Mouse (Mus musculus): ENCODE measurements at regions not wholly inside any gene's neighbourhood (a gene's known extent, or its start where the extent isn't known, plus 50 kb on each side); places are given as distances from the start of the nearest gene placed in this dataset.

DNA sequence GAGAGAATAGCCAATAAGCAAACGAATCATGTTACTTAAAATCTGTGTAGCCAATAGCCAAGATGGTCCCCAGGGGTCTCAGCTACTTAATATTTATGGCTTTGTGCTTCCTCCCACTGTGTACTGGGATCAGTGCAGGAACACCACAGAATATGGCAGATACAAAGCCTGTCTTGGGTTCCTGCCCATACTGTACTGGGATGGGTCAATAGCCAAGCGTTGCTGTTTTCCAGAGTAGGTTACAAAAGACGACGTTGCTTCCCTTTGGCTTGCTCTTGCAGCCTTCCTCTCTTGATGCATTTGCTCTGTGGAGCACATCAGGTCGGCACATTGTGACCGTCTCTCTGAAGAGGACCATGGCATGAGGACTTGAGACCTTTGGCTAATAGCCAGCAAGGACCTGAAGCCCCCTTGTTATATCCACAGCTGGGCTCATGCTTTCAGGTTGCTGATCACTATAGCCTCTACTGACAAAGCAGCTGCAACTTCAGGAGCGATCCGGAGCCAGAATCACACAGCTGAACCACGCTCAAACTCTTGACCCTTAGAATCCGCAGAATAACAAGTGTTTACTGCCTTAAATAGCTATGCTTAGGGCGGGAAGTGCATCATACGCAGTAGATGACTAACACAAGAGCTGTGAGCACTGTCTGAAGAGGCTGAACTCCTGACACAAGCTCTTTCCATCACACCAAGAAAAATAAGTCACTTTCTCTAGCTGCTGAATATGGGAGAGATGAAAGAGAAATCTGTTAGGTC, 250.2 kb upstream of the Daam1 start:
- in situ Hi-C loops (cut with MboI; ENCODE audit: low pct_unique_long_range_greater_than_20kb in 1 of 2, low sequenced_read_pairs in 2 of 2, unreplicated experiment in 1 of 2): no loop called here

DNA sequence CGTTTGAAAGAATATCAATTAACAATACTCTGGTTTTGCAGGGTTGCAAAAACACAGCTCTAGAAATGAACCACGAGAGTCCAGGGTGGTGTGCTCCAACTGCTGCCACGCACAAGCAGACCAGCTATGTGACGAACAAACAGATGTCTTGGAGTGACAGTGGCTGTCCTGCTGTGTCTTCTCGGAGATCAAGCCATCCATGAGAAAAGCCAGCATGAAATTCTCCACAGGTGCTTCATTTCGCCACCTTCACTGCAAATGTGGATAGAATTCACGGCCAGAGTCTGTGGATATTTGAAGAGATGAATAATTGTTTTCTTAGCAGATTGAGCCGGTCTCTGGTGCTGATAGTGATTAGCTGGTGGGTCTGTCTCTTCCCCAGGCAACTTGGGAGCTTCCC, 246.3 kb upstream of the Daam1 start:
- in situ Hi-C loops (cut with MboI; ENCODE audit: low pct_unique_long_range_greater_than_20kb in 1 of 2, low sequenced_read_pairs in 2 of 2, unreplicated experiment in 1 of 2): no loop called here

DNA sequence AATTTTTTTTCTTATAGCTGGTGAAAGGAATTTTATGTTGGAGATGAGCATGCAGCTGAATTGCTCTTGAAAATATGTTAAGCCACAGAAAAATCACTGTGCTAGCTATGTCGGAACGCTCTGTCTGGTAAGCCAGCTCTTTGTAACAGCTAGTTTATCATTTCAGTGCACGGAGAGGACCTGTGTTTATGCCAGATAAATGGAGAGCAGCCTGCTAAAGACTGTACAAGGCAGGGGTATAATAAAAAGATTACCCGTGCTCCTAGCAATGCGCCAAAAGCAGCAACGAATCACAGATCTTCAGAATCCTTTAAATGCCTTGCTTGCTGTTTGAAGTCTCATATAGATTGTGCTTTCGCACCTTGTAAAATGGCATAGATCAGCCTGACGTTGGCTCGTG, 232.2 kb upstream of the Daam1 start:
- in situ Hi-C loops (cut with MboI; ENCODE audit: low pct_unique_long_range_greater_than_20kb in 1 of 2, low sequenced_read_pairs in 2 of 2, unreplicated experiment in 1 of 2): no loop called here

DNA sequence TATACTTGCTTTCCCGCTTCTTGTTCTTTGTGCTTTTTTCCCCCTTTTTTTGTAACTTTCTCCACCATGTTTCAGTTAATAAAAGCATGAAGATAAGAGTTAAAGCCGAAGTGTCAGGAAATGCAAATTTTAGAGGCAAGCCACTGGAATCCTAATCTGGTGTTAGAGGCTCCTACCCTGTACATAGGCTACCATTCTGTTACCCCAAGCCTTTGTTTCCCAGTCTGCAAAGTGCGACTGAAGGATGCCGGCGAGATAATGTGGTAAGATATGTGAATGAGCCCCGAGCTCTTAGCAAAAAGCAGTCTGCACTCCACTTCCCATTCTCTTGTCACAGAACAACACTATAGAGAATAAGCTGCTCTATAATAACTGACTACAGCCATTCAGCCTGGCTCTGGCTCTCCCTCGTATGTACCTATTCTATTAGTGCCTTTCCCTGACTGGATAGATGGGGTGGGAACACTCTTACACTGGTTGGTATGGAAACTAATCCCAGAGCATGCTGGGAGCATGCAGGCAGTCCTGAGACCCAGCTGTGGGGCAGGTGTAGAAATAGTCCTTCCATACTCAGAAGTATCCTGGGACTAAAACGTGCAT, 229.7 kb upstream of the Daam1 start:
- in situ Hi-C loops (cut with MboI; ENCODE audit: low pct_unique_long_range_greater_than_20kb in 1 of 2, low sequenced_read_pairs in 2 of 2, unreplicated experiment in 1 of 2): no loop called here

DNA sequence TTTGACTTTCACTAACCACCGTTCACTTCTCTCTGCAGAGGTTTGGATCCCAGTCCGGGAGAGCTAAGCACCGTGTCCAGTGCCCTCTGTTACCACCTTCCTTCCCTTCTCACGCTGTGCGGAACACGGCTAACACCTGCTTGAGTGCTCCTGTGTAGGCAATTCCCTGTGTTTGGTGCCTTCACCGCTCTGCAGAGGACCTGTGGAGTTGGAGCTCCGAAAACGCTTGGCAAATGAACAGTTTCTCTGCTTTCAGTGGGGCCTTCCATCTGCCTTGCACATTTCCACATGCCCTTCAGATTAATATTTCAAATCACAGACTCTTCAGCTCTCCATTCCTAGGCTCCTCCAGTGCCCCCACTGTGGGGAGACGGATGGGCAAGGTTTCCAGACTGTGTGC, 227.7 kb upstream of the Daam1 start:
- in situ Hi-C loops (cut with MboI; ENCODE audit: low pct_unique_long_range_greater_than_20kb in 1 of 2, low sequenced_read_pairs in 2 of 2, unreplicated experiment in 1 of 2): no loop called here

DNA sequence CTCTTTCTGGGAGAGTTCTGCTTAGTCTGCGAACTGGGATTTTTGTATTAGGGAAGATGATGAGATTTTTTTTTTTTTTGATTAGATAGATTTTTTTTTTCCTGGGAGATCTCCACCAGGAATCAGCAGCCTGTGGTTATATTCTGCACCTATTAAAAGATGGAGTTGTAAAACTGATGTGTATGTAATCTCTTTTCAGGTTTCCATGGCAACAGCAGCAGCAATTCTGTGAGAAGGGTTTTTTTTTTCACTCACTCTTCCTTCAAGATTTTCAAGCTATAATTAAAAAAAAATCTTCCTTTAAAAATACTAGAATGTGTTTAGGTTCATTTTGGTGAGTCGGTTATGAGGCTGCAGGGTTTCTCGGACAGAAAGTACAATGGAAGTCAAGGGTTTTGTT, 224.5 kb upstream of the Daam1 start:
- in situ Hi-C loops (cut with MboI; ENCODE audit: low pct_unique_long_range_greater_than_20kb in 1 of 2, low sequenced_read_pairs in 2 of 2, unreplicated experiment in 1 of 2): no loop called here

DNA sequence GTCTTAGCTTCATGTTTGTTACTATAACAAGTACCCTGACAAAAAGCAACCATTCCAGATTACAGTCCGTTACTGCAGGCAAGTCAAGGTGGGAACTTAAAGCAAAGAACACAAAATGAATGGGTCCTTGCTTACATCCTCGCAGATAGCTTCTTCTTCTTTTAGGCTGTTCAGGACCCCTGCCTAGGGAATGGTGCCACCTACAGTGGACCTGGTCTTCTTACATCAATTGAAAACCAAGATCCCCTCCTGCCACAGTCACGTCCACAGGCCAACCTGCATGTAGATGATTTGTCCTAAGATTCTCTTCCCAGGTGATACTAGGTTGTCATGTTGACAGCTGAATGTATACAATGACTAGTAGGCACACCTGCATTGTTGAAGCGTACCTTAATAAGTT, 222.9 kb upstream of the Daam1 start:
- in situ Hi-C loops (cut with MboI; ENCODE audit: low pct_unique_long_range_greater_than_20kb in 1 of 2, low sequenced_read_pairs in 2 of 2, unreplicated experiment in 1 of 2): no loop called here

DNA sequence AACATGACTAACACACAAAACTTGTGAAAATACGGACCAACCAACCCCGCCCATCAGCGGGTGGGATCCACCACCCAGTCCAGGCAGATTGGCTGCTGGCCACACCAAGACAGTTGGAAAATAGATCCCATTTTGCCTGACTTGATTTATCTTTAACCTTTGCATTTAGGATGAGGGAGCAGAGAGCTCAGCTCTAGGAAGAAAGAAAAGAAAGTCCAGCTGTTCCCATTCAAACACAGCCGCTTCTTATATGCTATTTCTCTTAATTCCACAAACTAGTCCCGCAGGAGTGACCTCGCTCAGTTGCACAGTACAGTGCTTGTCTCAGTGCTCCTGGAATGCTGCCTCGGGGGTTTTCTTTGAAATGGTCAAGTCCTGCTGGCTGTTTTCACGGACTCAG, 217.6 kb upstream of the Daam1 start:
- in situ Hi-C loops (cut with MboI; ENCODE audit: low pct_unique_long_range_greater_than_20kb in 1 of 2, low sequenced_read_pairs in 2 of 2, unreplicated experiment in 1 of 2): no loop called here

DNA sequence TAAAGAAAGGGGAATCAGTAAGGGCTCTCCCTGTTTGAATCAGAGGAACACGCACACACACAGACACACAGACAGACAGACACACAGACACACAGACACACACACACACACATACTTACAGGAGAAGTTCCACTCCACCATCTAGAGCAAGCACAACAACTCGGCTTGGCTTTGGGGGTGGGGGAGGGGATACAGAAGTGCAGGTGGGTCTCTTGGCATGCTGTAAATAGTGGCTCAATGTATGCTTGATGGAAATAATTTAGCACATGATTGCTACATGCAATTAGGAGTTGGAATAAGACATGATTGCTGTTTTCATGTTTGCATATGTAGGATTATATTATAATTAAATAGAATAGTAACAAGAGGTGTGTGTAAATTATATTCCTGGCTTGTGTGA, 215.9 kb upstream of the Daam1 start:
- in situ Hi-C loops (cut with MboI; ENCODE audit: low pct_unique_long_range_greater_than_20kb in 1 of 2, low sequenced_read_pairs in 2 of 2, unreplicated experiment in 1 of 2): no loop called here

DNA sequence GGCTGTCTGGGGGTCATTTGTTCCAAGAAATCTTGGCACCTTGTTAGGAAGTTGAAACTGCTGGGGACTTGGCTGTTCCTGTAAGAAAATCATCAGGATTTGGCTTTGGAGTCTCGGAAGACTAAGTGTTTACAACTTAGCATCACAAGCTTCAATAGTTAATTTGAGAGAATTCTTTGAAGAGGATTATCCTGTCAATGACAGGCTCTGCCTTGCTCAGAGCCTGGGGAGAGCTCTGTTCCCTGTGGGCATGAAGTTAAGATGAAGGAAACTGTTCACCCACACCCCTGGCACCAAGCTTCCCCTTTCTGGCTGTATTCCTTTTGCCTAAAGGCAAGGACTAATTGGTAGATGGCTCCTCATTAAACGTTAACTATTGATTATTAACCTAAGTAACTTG, 215.5 kb upstream of the Daam1 start:
- in situ Hi-C loops (cut with MboI; ENCODE audit: low pct_unique_long_range_greater_than_20kb in 1 of 2, low sequenced_read_pairs in 2 of 2, unreplicated experiment in 1 of 2): no loop called here

DNA sequence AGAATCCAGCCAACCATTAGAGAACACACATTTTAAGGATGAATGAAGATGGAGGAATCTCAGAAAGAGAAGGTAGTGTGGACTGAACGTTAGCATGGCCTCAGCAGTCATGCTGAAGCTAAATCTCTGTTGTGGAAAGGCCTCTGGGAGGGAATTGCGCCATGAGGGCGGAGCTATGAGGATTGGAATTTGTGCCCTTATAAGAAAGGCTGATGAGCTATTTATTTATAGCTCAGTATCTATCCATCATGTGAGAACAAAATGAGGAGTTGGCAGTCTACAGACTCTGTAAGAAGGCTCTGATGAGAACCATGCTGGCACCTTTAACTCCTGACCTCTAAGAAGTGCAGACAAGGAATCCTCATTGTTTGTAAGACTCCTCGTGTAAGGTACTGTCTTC, 214.8 kb upstream of the Daam1 start:
- in situ Hi-C loops (cut with MboI; ENCODE audit: low pct_unique_long_range_greater_than_20kb in 1 of 2, low sequenced_read_pairs in 2 of 2, unreplicated experiment in 1 of 2): no loop called here

DNA sequence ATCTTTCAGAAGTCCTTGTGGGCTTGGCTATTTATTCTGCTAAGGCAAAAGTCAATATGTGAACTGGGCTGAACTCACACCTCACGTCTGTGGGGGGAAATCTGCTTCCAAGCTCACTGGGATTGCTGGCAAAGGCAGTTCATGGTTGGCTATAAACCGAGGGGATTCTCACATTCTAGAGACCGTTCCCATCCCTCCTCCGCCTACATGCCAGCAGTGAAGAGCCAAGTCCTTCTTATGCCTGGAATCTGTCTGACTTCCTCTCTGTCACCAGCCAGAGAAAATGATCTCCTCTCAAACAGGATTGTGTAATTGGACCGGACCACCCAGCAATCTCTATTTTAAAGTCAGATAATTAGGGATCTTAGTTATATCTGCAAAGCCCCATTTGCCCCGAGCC, 212.4 kb upstream of the Daam1 start:
- in situ Hi-C loops (cut with MboI; ENCODE audit: low pct_unique_long_range_greater_than_20kb in 1 of 2, low sequenced_read_pairs in 2 of 2, unreplicated experiment in 1 of 2): no loop called here

DNA sequence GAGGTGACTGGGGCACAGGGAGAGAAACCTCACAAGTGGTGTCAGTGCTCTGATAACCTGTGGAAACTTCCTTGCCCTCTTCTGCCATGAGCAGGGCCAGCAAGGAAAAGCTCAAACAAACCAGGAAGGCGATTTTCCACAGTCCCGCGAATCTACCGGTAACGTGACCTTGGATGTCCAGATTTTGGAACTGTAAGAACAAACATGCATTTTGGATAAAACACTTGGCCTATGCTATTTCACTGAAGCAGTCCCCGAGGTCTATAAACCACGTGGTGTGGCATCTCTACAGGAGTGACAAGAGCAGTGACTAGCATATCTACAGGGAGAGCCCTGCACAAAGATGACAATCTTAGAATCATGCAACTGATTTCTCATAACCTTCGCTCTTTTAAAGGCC, 211.9 kb upstream of the Daam1 start:
- in situ Hi-C loops (cut with MboI; ENCODE audit: low pct_unique_long_range_greater_than_20kb in 1 of 2, low sequenced_read_pairs in 2 of 2, unreplicated experiment in 1 of 2): no loop called here

DNA sequence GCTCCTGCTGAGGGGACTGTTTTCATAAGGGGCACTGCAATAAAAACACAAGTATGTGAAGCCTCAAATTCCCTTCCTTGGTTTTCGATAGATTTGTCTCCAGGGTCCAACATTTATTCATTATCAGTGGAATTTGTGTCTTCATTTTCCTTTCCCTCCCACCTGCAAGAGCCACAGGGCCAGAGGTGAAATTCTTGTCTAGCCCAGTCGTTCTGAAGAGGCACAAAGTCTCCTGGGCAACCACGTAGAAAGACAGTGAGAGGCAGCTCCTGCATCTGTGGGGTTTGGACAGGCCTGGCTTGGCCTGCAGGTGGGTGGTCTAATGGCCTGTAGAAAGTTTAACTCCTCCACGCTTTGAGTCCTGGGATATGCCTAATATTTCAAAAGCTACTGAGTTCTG, 211.3 kb upstream of the Daam1 start:
- in situ Hi-C loops (cut with MboI; ENCODE audit: low pct_unique_long_range_greater_than_20kb in 1 of 2, low sequenced_read_pairs in 2 of 2, unreplicated experiment in 1 of 2): no loop called here

DNA sequence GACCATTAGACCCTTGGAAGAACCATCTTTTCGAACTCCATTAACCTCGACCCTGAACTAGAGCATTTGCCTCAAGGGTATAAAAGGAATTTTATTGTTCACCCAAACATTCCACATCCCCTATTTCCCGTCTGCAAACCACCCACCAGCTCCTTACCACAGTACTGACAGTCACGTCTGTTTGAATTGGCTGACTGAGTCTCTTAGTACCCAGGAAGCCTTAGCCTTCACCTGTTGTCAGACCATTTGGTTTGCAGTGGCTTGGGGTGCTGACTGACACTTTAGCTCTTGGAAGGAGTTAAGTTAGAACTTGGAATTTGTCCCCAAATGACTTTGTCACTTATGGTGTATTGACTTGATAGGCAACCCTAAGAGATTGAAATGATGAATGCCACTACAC, 209.3 kb upstream of the Daam1 start:
- in situ Hi-C loops (cut with MboI; ENCODE audit: low pct_unique_long_range_greater_than_20kb in 1 of 2, low sequenced_read_pairs in 2 of 2, unreplicated experiment in 1 of 2): no loop called here

DNA sequence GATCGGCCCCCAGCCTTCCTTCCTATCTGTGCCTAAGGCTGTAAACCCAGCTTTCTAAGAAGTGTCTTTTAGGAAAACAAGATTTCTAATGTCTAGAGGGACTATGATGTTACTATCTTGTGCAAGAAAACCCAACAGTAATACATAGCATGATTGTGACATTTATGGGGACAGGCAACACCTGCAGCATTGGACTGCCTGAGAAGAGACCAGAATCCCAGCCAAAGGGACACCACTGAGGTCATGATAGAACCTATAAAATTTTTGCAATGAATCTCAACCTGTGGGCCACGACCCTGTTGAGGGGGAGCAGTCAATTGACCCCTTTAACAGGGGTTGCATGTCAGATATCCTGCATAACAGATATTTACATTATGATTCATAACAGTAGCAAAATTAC, 208.1 kb upstream of the Daam1 start:
- in situ Hi-C loops (cut with MboI; ENCODE audit: low pct_unique_long_range_greater_than_20kb in 1 of 2, low sequenced_read_pairs in 2 of 2, unreplicated experiment in 1 of 2): no loop called here

DNA sequence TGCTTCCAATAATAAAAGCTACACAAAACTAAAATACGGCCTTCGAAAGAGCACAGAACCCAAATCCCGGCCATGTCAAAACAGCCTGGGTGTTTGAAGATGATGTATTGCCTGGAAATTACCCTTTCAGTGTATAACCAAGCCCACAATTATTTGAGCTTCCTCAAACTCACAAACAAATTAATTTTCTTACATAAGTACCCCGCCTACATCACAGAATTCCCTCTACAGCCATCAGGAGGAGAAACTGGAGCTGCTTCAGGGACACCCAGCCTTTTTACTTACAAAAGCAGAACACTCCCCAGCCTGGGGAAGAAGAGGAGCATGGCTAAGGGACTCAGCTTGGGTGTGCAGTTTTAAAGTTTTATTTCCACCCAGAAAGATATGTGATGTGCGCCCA, 207.6 kb upstream of the Daam1 start:
- in situ Hi-C loops (cut with MboI; ENCODE audit: low pct_unique_long_range_greater_than_20kb in 1 of 2, low sequenced_read_pairs in 2 of 2, unreplicated experiment in 1 of 2): no loop called here

DNA sequence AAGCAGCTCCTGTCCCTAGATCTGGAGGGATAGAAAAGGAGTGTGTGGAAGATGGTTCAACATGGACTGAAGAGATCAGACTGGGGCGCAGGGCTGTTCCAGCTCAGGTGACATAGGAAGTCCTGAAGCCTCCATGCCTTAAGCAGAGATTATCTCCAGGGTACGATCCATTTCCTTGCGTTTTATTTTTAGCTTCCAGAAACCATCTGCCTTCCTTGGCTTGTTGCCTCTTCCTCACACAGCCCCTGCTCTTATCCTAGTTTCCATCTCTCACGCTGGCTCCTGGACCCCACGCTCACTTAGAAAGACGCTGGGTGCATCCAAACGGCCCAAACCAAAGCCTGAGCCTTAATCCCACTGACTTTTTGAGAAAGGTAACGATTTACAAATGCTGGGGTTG, 206.8 kb upstream of the Daam1 start:
- in situ Hi-C loops (cut with MboI; ENCODE audit: low pct_unique_long_range_greater_than_20kb in 1 of 2, low sequenced_read_pairs in 2 of 2, unreplicated experiment in 1 of 2): no loop called here

DNA sequence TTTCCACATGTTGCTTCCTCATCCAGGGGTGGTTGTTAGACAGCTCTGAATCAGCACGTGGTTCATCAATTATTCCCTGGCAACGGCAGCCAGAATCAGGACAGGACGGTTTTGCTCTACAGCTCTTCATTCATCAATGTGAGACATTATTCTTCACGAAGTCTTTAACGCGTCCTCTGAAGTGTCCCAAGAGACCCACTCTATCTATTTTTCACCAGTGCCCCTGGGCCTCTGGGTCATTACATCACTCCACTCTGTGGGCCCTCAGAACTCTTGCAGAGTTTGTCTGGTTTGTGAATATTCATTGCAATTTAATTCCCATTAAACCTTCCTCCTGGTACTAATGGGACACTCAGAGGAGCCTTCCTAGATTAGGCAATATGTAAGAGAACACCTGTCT, 206.2 kb upstream of the Daam1 start:
- in situ Hi-C loops (cut with MboI; ENCODE audit: low pct_unique_long_range_greater_than_20kb in 1 of 2, low sequenced_read_pairs in 2 of 2, unreplicated experiment in 1 of 2): no loop called here

DNA sequence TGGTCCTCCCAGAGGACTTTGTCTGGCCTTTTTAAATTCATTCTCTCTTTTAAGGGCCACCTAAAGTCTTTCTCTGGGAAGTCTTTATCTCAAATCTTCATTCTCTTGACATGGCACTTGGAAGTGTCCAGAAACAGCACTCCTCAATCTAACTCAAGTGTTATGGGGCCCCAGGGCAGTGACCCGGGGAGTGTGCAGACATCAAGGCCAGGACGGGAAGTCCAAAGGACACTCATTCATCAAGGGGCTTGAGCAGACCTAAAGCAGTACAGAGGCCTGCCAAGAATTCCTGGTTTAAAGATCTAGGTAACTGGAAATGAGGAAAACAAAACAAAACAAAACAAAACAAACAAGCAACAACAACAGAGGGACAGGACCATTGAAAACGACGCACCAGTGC, 205.8 kb upstream of the Daam1 start:
- in situ Hi-C loops (cut with MboI; ENCODE audit: low pct_unique_long_range_greater_than_20kb in 1 of 2, low sequenced_read_pairs in 2 of 2, unreplicated experiment in 1 of 2): no loop called here

DNA sequence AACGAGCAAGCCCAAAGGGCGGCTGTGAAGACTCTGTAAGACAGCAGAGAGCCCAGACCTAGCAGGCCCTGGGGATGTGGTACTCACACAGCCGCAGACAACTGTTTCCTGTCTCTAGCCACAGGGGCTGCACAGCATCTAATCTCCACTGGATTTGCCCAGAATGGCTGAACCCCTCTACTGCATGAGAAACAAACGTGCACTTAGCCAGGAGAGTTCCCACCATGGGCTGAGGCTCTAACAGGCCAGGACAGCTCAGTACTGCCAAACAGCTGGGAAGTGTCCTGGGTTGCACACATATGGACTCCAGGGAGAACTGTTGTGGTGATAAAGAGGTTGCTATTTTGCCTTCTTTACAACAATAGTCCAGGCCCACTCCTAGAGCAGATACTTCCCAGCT, 204.1 kb upstream of the Daam1 start:
- in situ Hi-C loops (cut with MboI; ENCODE audit: low pct_unique_long_range_greater_than_20kb in 1 of 2, low sequenced_read_pairs in 2 of 2, unreplicated experiment in 1 of 2): no loop called here

Measured in mouse embryonic stem cell (cell line).